Mouse (Mus musculus) megakaryocyte, embryonic 14.5 days (primary cell): ENCODE data around the gene Capn11. TPM values are rescaled to one million over a fixed set of nuclear protein-coding genes. Genes with fewer than 3 reads are reported as not detected.

Experiments used
- H3K27me3 ChIP-seq: replicated peaks from 2 replicates; pipeline ENCODE3; 2012; ENCODE audit warnings: inconsistent platforms
- H3K36me3 ChIP-seq: replicated peaks from 2 replicates; pipeline ENCODE3; 2012; ENCODE audit warnings: low read length, inconsistent platforms, mixed read lengths
- H3K4me1 ChIP-seq: 2 replicates; pipeline ENCODE4 v1.6.1; 2012; ENCODE audit warnings: inconsistent platforms
- H3K4me3 ChIP-seq: replicated peaks from 2 replicates; pipeline ENCODE3; 2012; ENCODE audit warnings: moderate library complexity, mild to moderate bottlenecking, inconsistent platforms
- H3K9me3 ChIP-seq: 2 replicates; pipeline ENCODE4 v1.6.1; 2012; ENCODE audit warnings: inconsistent platforms
- FLI1 ChIP-seq: IDR thresholded peaks from 2 replicates; pipeline ENCODE4 v1.6.1; 2012; ENCODE audit warnings: low read length, inconsistent platforms, mixed read lengths
- GATA1 ChIP-seq: IDR thresholded peaks from 3 replicates; pipeline ENCODE4 v1.6.1; 2012; ENCODE audit warnings: mixed read lengths, low read length, inconsistent platforms, borderline replicate concordance
- polyA plus RNA-seq: library from polyadenylated mRNA; stranded (reverse); fragments of >175 nt; gene quantifications from 2 replicates; pipeline ENCODE4 v1.2.3, GENCODE M21; 2012; ENCODE audit warnings: low replicate concordance; ENCODE audit not compliant: insufficient read depth

Gene Capn11
- polyA plus RNA-seq, 1 experiment = not detected

- Histone ChIP-seq H3K4me3 (no peak overlapping the region), H3K4me1 (peaks cover 91% of the 10 kb centered on the region), H3K36me3 (peaks cover 46% of the 10 kb centered on the region), H3K27me3 (no peaks in the 10 kb centered on the region), H3K9me3 (no peaks in the 10 kb centered on the region)
- TF ChIP-seq GATA1 (no peak), FLI1 (no peak)
Observed at GRCm38 (mm10) chr17:45696981-45697380, 37.9 kb upstream of the Capn11 start.

GRCm38 (mm10) chr17:45695227-45696120 is 36.3 kb upstream of the Capn11 start:
- H3K27me3 ChIP-seq = no peaks in the 10 kb centered on the region
- peaks cover 56% of the 10 kb centered on the region for H3K36me3 ChIP-seq
- no peaks in the 10 kb centered on the region for H3K9me3 ChIP-seq
- no peak for TF ChIP-seq FLI1
- TF ChIP-seq GATA1 = no peak
- H3K4me1 ChIP-seq = peaks cover 85% of the 10 kb centered on the region
- peak overlapping the region; percentile 79 for H3K4me3 ChIP-seq

GRCm38 (mm10) chr17:45693812-45694565 is 34.9 kb upstream of the Capn11 start:
- Histone ChIP-seq H3K4me3 (peak overlapping the region; percentile 44), H3K4me1 (peaks cover 75% of the 10 kb centered on the region), H3K36me3 (peaks cover 53% of the 10 kb centered on the region), H3K9me3 (no peaks in the 10 kb centered on the region), H3K27me3 (no peaks in the 10 kb centered on the region)
- no peak for TF ChIP-seq GATA1

GRCm38 (mm10) chr17:45692159-45692558 is 33.0 kb upstream of the Capn11 start:
- no peak for TF ChIP-seq GATA1
- TF ChIP-seq FLI1 = no peak
- Histone ChIP-seq H3K27me3 (no peaks in the 10 kb centered on the region), H3K4me3 (no peak overlapping the region), H3K9me3 (no peaks in the 10 kb centered on the region), H3K36me3 (peaks cover 38% of the 10 kb centered on the region), H3K4me1 (peaks cover 78% of the 10 kb centered on the region)

- no peak for TF ChIP-seq FLI1
- TF ChIP-seq GATA1 = no peak
- no peaks in the 10 kb centered on the region for H3K27me3 ChIP-seq
- H3K36me3 ChIP-seq = peaks cover 28% of the 10 kb centered on the region
- peaks cover 67% of the 10 kb centered on the region for H3K4me1 ChIP-seq
- no peak overlapping the region for H3K4me3 ChIP-seq
- no peaks in the 10 kb centered on the region for H3K9me3 ChIP-seq
Observed at GRCm38 (mm10) chr17:45690044-45690443, 30.9 kb upstream of the Capn11 start.

GRCm38 (mm10) chr17:45689120-45689519 is 30.0 kb upstream of the Capn11 start:
- Histone ChIP-seq H3K9me3 (no peaks in the 10 kb centered on the region), H3K27me3 (no peaks in the 10 kb centered on the region), H3K36me3 (peaks cover 28% of the 10 kb centered on the region), H3K4me1 (peaks cover 65% of the 10 kb centered on the region), H3K4me3 (no peak overlapping the region)
- TF ChIP-seq FLI1 (no peak), GATA1 (no peak)

GRCm38 (mm10) chr17:45686716-45687115 is 27.6 kb upstream of the Capn11 start, which contains the start of gene Tmem63b:
Gene Tmem63b (minus strand): TSS chr17:45686905.
- H3K36me3 ChIP-seq = peaks cover 19% of the 10 kb centered on the region
- H3K4me3 ChIP-seq = peak within 1 kb of the TSS; percentile 97
- H3K27me3 ChIP-seq = no peaks in the 10 kb centered on the region
- TF ChIP-seq GATA1 = no peak; the same call in 2 of the 3 replicates
- no peak for TF ChIP-seq FLI1
- H3K4me1 ChIP-seq = peaks cover 54% of the 10 kb centered on the region
- no peaks in the 10 kb centered on the region for H3K9me3 ChIP-seq

GRCm38 (mm10) chr17:45686093-45686619 is 27.0 kb upstream of the Capn11 start, which contains the start of gene Mrpl14:
Gene Mrpl14 (plus strand): TSS chr17:45686322.
- peaks cover 14% of the 10 kb centered on the region for H3K36me3 ChIP-seq
- no peaks in the 10 kb centered on the region for H3K9me3 ChIP-seq
- no peak for TF ChIP-seq GATA1
- no peak for TF ChIP-seq FLI1
- peaks cover 49% of the 10 kb centered on the region for H3K4me1 ChIP-seq
- H3K4me3 ChIP-seq = peak within 1 kb of the TSS; percentile 97
- no peaks in the 10 kb centered on the region for H3K27me3 ChIP-seq

- Histone ChIP-seq H3K9me3 (no peaks in the 10 kb centered on the region), H3K4me3 (peak overlapping the region; percentile 97), H3K27me3 (no peaks in the 10 kb centered on the region), H3K4me1 (peaks cover 56% of the 10 kb centered on the region), H3K36me3 (peaks cover 11% of the 10 kb centered on the region)
- TF ChIP-seq GATA1 (no peak), FLI1 (no peak)
Observed at GRCm38 (mm10) chr17:45685171-45686092, 26.3 kb upstream of the Capn11 start.
